Mouse (Mus musculus): ENCODE measurements around the gene Gab1.

DNA sequence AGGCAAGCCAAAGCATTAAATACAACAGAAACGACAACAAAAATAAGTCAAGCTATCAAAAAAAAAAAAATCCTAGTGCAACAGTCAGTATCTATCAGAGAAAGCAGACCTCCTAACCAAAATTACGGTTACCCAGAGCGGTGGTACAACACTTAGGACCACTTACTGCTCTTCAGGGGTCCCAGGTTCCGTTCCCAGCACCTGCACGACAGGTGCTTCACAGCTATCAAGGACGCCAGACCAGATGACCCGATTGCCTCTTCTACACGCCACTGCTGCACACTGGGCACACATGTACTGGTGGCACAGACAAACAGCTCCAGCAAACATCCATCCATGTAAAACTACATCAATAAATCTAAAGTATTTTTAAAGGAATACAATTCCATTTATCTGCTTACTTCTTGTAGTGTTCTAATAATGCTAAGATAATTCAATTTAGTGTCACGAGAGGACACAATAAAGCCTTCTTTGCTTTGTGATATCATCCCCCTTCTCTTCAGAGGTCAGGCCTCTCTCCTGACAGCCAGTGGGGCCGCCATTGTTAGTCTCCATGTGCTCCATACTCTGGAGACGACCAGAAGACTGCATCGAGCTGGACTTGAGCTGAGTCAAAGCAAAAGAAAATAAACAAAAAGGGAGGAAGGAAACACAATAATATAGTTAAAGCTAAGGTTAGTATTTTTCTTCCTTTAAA is 12.2 kb downstream of the Gab1 start:
- TF ChIP-seq CTCF (IDR thresholded peaks at IDR 0.05; ENCODE audit: low read depth) (no peak), EP300 (IDR thresholded peaks at IDR 0.05; ENCODE audit: low read depth) (no peak)

Data from liver, postnatal 0 days (tissue).